ENCODE assay signal across 8 mouse cellular contexts in genomic region chr15:63996998-63997704, GRCm38 (mm10).
DNase-seq lines count a peak whose midpoint lies in the region; ATAC-seq and TF ChIP-seq lines count a peak whose summit lies in the region.

No protein-coding gene starts in this region.

- TF ChIP-seq CTCF in testis, adult 2 months (IDR thresholded peaks at IDR 0.05; ENCODE audit: control insufficient read depth, insufficient read depth, insufficient replicate concordance, low read depth, low read length) = no peak

- peaks cover 4% of the 10 kb centered on the region for H3K4me1 ChIP-seq in testis, adult 2 months (ENCODE audit: control insufficient read depth, insufficient read depth, low read length)
- peaks cover 34% of the 10 kb centered on the region for H3K4me1 ChIP-seq in heart, embryonic 16.5 days (ENCODE audit: control insufficient read depth, insufficient read depth, low read length)
- peaks cover 45% of the 10 kb centered on the region for H3K4me1 ChIP-seq in liver, embryonic 12.5 days

- DNase-seq in testis, postnatal 10 days (ENCODE audit: low spot score) = no peak
- peak; percentile 72 for DNase-seq in cerebellum, adult 9-11 months
- DNase-seq in retina, embryonic 14.5 days (ENCODE audit: low spot score) = peak; percentile 53
- no peak for DNase-seq in layer of hippocampus, adult 8-10 months (ENCODE audit: low spot score in 2 of 2)
- no peak for DNase-seq in right cerebral cortex, adult 18-20 months

- H3K27ac ChIP-seq in testis, adult 2 months (ENCODE audit: control insufficient read depth, insufficient read depth, low read depth, low read length) = peak overlapping the region; percentile 97
- peak overlapping the region; percentile 93 for H3K27ac ChIP-seq in heart, embryonic 16.5 days (ENCODE audit: low read length)
- peak overlapping the region; percentile 92 for H3K27ac ChIP-seq in liver, embryonic 12.5 days

- no peaks in the 10 kb centered on the region for H3K27me3 ChIP-seq in testis, adult 2 months (ENCODE audit: control insufficient read depth, insufficient read depth, low read length)
- H3K27me3 ChIP-seq in heart, embryonic 16.5 days (ENCODE audit: control insufficient read depth, insufficient read depth, low read length) = no peaks in the 10 kb centered on the region
- no peaks in the 10 kb centered on the region for H3K27me3 ChIP-seq in liver, embryonic 12.5 days (replicated peaks)

- H3K4me3 ChIP-seq in testis, adult 2 months (ENCODE audit: control insufficient read depth, low read depth, low read length) = peak overlapping the region; percentile 95
- H3K4me3 ChIP-seq in heart, embryonic 16.5 days (ENCODE audit: low read length) = peak overlapping the region; percentile 92
- H3K4me3 ChIP-seq in liver, embryonic 12.5 days = peak overlapping the region; percentile 95

- ATAC-seq in heart, embryonic 16.5 days (replicated peaks; ENCODE audit: extremely low read depth, insufficient read depth, low FRiP score) = no peak; the same call in 1 of the 2 replicates
- peak; percentile 5 for ATAC-seq in liver, embryonic 12.5 days

- H3K36me3 ChIP-seq in testis, adult 2 months (ENCODE audit: control insufficient read depth, insufficient read depth, low read length) = no peaks in the 10 kb centered on the region
- H3K36me3 ChIP-seq in heart, embryonic 16.5 days (ENCODE audit: control insufficient read depth, insufficient read depth) = no peaks in the 10 kb centered on the region
- no peaks in the 10 kb centered on the region for H3K36me3 ChIP-seq in liver, embryonic 12.5 days

- no peak for TF ChIP-seq POLR2A in testis, adult 2 months (IDR thresholded peaks at IDR 0.05; ENCODE audit: control insufficient read depth, low read depth, low read length)

- H3K4me2 ChIP-seq in heart, embryonic 16.5 days (ENCODE audit: low read depth, low read length) = peak overlapping the region; percentile 80
- peak overlapping the region; percentile 88 for H3K4me2 ChIP-seq in liver, embryonic 12.5 days

- H3K9ac ChIP-seq in heart, embryonic 16.5 days (ENCODE audit: low read length) = peak overlapping the region; percentile 90
- H3K9ac ChIP-seq in liver, embryonic 12.5 days = peak overlapping the region; percentile 93

- H3K9me3 ChIP-seq in heart, embryonic 16.5 days (replicated peaks; ENCODE audit: control insufficient read depth, low read length) = no peaks in the 10 kb centered on the region
- no peaks in the 10 kb centered on the region for H3K9me3 ChIP-seq in liver, embryonic 12.5 days (replicated peaks)

- under 1% methylated on average over 24 of the region's 24 CpGs for WGBS in heart, embryonic 16.5 days
- WGBS in liver, embryonic 12.5 days (ENCODE audit: insufficient replicate concordance) = 4% methylated on average over 24 of the region's 24 CpGs

Comparison
In these comparisons a context has a peak if more than half of its experiments do, and no peak if none do; other contexts are left out.
1. DNase-seq: peak in cerebellum, adult 9-11 months (single experiment) and retina, embryonic 14.5 days (single experiment); none in testis, postnatal 10 days (single experiment), layer of hippocampus, adult 8-10 months (0 of 2) and right cerebral cortex, adult 18-20 months (single experiment).
2. Peak in every context shown above with its lines, with median percentiles within 50 percentile points of each other: H3K27ac ChIP-seq and H3K4me3 ChIP-seq.